Mouse (Mus musculus): ENCODE data around the gene Ranbp3l. TPM values are rescaled to one million over a fixed set of nuclear protein-coding genes. Genes with fewer than 3 reads are reported as not detected.

Ranbp3l gene
- polyA plus RNA-seq, 1 experiment from 2014 or later = 4.8 TPM

- H3K9ac ChIP-seq = no peak overlapping the region
- no peak for ATAC-seq (ENCODE audit: low FRiP score)
- H3K4me2 ChIP-seq (replicated peaks) = no peak overlapping the region
- 88% methylated on average over 17 of the region's 17 CpGs for WGBS
- 0 out of 2 replicates have a peak, but pooled peaks cover 2% of the 10 kb centered on the region for H3K4me1 ChIP-seq
- H3K36me3 ChIP-seq = 0 out of 2 replicates have a peak, but pooled peaks cover 4% of the 10 kb centered on the region
- H3K27me3 ChIP-seq = no peaks in the 10 kb centered on the region
- H3K9me3 ChIP-seq (replicated peaks) = no peaks in the 10 kb centered on the region
- no peak overlapping the region for H3K27ac ChIP-seq
- no peak overlapping the region for H3K4me3 ChIP-seq
Observed at GRCm38 (mm10) chr15:9087895-9088682, 120.3 kb downstream of the Ranbp3l start.

GRCm38 (mm10) chr15:9088683-9089072 is 120.9 kb downstream of the Ranbp3l start:
- 0 out of 2 replicates have a peak, but pooled peaks cover 2% of the 10 kb centered on the region for H3K4me1 ChIP-seq
- H3K9ac ChIP-seq = no peak overlapping the region
- H3K4me2 ChIP-seq (replicated peaks) = no peak overlapping the region
- no peak for ATAC-seq (ENCODE audit: low FRiP score)
- H3K9me3 ChIP-seq (replicated peaks) = no peaks in the 10 kb centered on the region
- H3K27me3 ChIP-seq = no peaks in the 10 kb centered on the region
- no peak overlapping the region for H3K27ac ChIP-seq
- peaks cover 9% of the 10 kb centered on the region for H3K36me3 ChIP-seq
- 61% methylated on average over 8 of the region's 8 CpGs for whole genome bisulfite sequencing
- H3K4me3 ChIP-seq = no peak overlapping the region

- no peaks in the 10 kb centered on the region for H3K27me3 ChIP-seq
- 25% methylated on average over 2 of the region's 2 CpGs for WGBS
- peaks cover 4% of the 10 kb centered on the region for H3K4me1 ChIP-seq
- H3K4me2 ChIP-seq (replicated peaks) = no peak overlapping the region
- no peak for ATAC-seq (ENCODE audit: low FRiP score)
- no peak overlapping the region for H3K4me3 ChIP-seq
- H3K27ac ChIP-seq = no peak overlapping the region
- no peaks in the 10 kb centered on the region for H3K9me3 ChIP-seq (replicated peaks)
- no peak overlapping the region for H3K9ac ChIP-seq
- H3K36me3 ChIP-seq = peaks cover 13% of the 10 kb centered on the region
Observed at GRCm38 (mm10) chr15:9089136-9089720, 121.5 kb downstream of the Ranbp3l start.

DNA sequence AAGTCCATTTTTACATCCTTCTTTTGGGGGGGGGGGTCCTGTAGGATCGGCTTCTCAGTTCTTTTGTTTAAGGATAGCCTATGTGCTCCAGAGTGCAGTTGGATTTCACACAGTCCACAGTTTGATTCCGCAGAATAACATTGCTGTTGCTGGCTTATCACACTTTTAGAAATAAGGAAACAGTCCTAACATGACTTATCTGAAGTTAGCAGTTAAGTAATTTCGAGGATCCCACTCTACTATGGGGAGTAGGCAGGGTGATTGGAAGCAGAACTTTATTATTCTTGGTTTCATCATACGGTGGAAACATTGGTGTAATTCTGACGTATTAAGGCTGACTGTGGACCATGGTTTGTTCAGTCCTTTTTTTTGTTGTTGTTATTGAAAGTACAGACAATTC is 122.9 kb downstream of the Ranbp3l start:
- no peak for ATAC-seq (ENCODE audit: low FRiP score)
- no peaks in the 10 kb centered on the region for H3K9me3 ChIP-seq (replicated peaks)
- H3K4me2 ChIP-seq (replicated peaks) = no peak overlapping the region
- peaks cover 16% of the 10 kb centered on the region for H3K36me3 ChIP-seq
- H3K9ac ChIP-seq = no peak overlapping the region
- H3K4me1 ChIP-seq = peaks cover 11% of the 10 kb centered on the region
- WGBS = 98% methylated on average over 5 of the region's 5 CpGs
- no peak overlapping the region for H3K27ac ChIP-seq
- no peaks in the 10 kb centered on the region for H3K27me3 ChIP-seq
- no peak overlapping the region for H3K4me3 ChIP-seq

- H3K9me3 ChIP-seq (replicated peaks) = no peaks in the 10 kb centered on the region
- H3K27me3 ChIP-seq = no peaks in the 10 kb centered on the region
- peaks cover 9% of the 10 kb centered on the region for H3K4me1 ChIP-seq
- no peak overlapping the region for H3K4me3 ChIP-seq
- WGBS = 75% methylated on average over 11 of the region's 11 CpGs
- H3K9ac ChIP-seq = no peak overlapping the region
- peak overlapping the region; percentile 30; the same call in 1 of the 2 replicates for H3K27ac ChIP-seq
- peak; percentile 41; the same call in 1 of the 2 replicates for ATAC-seq (ENCODE audit: low FRiP score)
- H3K36me3 ChIP-seq = peaks cover 20% of the 10 kb centered on the region
- peak overlapping the region; percentile 29; the same call in 1 of the 2 replicates for H3K4me2 ChIP-seq (replicated peaks)
Observed at GRCm38 (mm10) chr15:9093598-9094365, 126.0 kb downstream of the Ranbp3l start.

GRCm38 (mm10) chr15:9094366-9094750 is 126.6 kb downstream of the Ranbp3l start:
- peak; percentile 94 for ATAC-seq (ENCODE audit: low FRiP score)
- H3K36me3 ChIP-seq = peaks cover 20% of the 10 kb centered on the region
- WGBS = 18% methylated on average over 13 of the region's 13 CpGs
- H3K4me2 ChIP-seq (replicated peaks) = peak overlapping the region; percentile 29
- 0 out of 2 replicates have a peak overlapping the region, but pooled peaks have one; percentile 17 for H3K27ac ChIP-seq
- no peaks in the 10 kb centered on the region for H3K9me3 ChIP-seq (replicated peaks)
- H3K27me3 ChIP-seq = no peaks in the 10 kb centered on the region
- no peak overlapping the region for H3K9ac ChIP-seq
- H3K4me1 ChIP-seq = peaks cover 9% of the 10 kb centered on the region
- H3K4me3 ChIP-seq = no peak overlapping the region

GRCm38 (mm10) chr15:9096865-9097264 is 129.1 kb downstream of the Ranbp3l start:
- no peak for ATAC-seq (ENCODE audit: low FRiP score)
- no peaks in the 10 kb centered on the region for H3K27me3 ChIP-seq
- H3K9me3 ChIP-seq (replicated peaks) = no peaks in the 10 kb centered on the region
- no peak overlapping the region for H3K4me2 ChIP-seq (replicated peaks)
- no peak overlapping the region for H3K27ac ChIP-seq
- no peak overlapping the region for H3K4me3 ChIP-seq
- 95% methylated on average over 4 of the region's 4 CpGs for WGBS
- H3K9ac ChIP-seq = no peak overlapping the region
- peaks cover 9% of the 10 kb centered on the region for H3K4me1 ChIP-seq
- H3K36me3 ChIP-seq = peaks cover 38% of the 10 kb centered on the region

GRCm38 (mm10) chr15:9100446-9101077 is 132.8 kb downstream of the Ranbp3l start:
- Histone ChIP-seq H3K27ac (no peak overlapping the region; the same call in 1 of the 2 replicates), H3K4me3 (no peak overlapping the region), H3K9me3 (replicated peaks) (no peaks in the 10 kb centered on the region), H3K9ac (no peak overlapping the region), H3K27me3 (no peaks in the 10 kb centered on the region), H3K36me3 (peaks cover 41% of the 10 kb centered on the region), H3K4me2 (replicated peaks) (no peak overlapping the region), H3K4me1 (no peaks in the 10 kb centered on the region)
- WGBS = 84% methylated on average over 10 of the region's 10 CpGs
- ATAC-seq (ENCODE audit: low FRiP score) = no peak

GRCm38 (mm10) chr15:9106303-9107074 is 138.7 kb downstream of the Ranbp3l start:
- H3K9ac ChIP-seq = no peak overlapping the region
- no peaks in the 10 kb centered on the region for H3K9me3 ChIP-seq (replicated peaks)
- no peaks in the 10 kb centered on the region for H3K4me1 ChIP-seq
- no peak overlapping the region for H3K27ac ChIP-seq
- WGBS = 86% methylated on average over 13 of the region's 13 CpGs
- no peaks in the 10 kb centered on the region for H3K27me3 ChIP-seq
- H3K36me3 ChIP-seq = peaks cover 41% of the 10 kb centered on the region
- no peak overlapping the region for H3K4me2 ChIP-seq (replicated peaks)
- H3K4me3 ChIP-seq = no peak overlapping the region
- ATAC-seq (ENCODE audit: low FRiP score) = no peak

DNA sequence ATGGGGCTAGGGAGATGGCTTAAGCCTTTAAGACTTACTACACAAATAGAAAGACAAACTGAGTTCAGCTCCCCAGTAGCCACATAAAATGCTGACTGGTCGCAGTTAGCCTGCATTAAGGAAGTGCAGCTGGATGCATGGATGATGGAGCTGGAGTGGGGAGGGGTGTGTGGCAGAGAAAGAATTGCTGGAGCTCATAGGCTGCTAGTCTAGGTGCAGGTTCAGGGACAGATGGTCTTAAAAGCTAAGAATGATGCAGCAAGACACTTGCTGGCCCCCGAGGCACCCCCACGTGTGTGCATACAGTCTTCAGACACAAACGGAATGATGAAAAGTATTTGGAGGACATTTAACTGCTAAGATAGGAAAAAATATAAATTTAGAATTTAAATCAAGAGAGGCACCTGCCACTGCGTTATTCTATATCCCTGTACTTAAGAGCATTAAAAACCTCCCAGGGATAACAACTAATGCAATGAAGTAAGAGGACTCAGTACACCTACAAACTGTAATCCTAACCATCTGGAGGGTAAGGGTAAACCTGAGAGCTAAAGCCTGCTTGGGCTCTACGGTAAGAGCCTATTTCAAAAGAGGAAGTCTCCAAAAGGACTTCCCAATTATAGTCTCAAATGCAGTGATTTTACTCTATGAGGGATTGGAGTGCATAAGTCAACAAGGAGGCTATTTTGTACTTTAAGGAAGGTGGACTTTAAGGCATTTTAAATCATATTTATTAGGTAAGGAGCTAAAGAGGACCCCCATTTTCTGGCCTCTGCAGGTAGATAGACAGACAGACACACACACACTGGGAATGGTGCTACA is 143.0 kb downstream of the Ranbp3l start:
- Histone ChIP-seq H3K27me3 (no peaks in the 10 kb centered on the region), H3K36me3 (peaks cover 57% of the 10 kb centered on the region), H3K4me1 (no peaks in the 10 kb centered on the region), H3K4me3 (no peak overlapping the region), H3K4me2 (replicated peaks) (no peak overlapping the region), H3K9me3 (replicated peaks) (no peaks in the 10 kb centered on the region), H3K27ac (no peak overlapping the region), H3K9ac (no peak overlapping the region)
- 91% methylated on average over 6 of the region's 6 CpGs for WGBS
- ATAC-seq (ENCODE audit: low FRiP score) = no peak

- no peaks in the 10 kb centered on the region for H3K27me3 ChIP-seq
- H3K4me2 ChIP-seq (replicated peaks) = no peak overlapping the region
- WGBS = 75% methylated on average over 3 of the region's 3 CpGs
- no peak overlapping the region for H3K27ac ChIP-seq
- no peaks in the 10 kb centered on the region for H3K4me1 ChIP-seq
- ATAC-seq (ENCODE audit: low FRiP score) = no peak
- peaks cover 59% of the 10 kb centered on the region for H3K36me3 ChIP-seq
- no peak overlapping the region for H3K4me3 ChIP-seq
- no peak overlapping the region for H3K9ac ChIP-seq
- no peaks in the 10 kb centered on the region for H3K9me3 ChIP-seq (replicated peaks)
Observed at GRCm38 (mm10) chr15:9111648-9112047, 143.9 kb downstream of the Ranbp3l start.

Measured in hindbrain, embryonic 12.5 days (tissue).